Mouse (Mus musculus) T-helper 17 cell (primary cell): ENCODE measurements around the gene Fcrls.

Source experiments
- in situ Hi-C, 2 experiments: fragments of 300-600 bp; cut with MboI, MseI; formaldehyde crosslinking; loops; 1 replicate in 1 of 2; 2 replicates in 1 of 2; pipeline ENCODE4 v1.15.1; 2025; ENCODE audit warnings: high pct_unique_total_duplicates in 2 of 2

Gene Fcrls

DNA sequence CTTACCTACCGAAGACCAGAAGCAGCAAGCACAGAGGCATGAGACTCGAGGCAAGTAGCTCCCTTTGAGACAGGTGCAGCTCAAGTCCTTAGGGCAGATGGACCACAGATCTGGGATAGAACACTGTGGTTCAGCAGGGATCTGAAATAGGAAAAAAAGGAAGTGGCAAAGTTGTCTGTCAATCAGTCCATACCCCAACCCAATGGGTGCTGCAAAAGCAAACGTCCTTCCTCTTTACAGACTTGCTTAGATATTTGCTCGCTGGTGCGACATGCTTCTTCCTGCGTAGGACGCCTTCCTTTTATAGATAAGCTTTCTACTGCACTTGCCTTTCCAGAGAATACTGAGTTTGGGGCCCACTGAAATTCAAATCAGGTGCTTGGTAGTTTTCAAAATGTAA, at the start of gene Fcrls:
TSS of gene Fcrls (minus strand) at position 303 of the 400 bp plus-strand sequence.
- in situ Hi-C loops, result no loop called here

DNA sequence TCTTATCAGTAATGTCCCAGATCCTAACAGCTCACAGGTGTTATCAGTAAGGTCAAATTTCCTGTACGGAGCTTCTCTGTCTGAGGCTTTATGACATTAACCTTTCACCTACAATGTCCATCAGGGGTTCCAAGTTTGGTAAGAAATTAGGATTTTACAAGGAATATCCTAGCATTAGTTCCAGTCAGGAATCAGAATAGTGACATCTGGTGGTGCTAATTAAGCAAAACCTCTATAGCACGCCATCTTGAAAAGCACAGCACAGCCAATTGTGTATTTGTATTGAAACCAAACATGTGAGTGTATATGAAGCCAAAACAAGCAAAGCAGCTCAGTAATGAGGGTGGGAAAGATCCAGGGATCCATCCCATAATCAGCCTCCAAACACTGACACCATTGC, 46.4 kb upstream of the Fcrls start:
- in situ Hi-C loops, result no loop called here

DNA sequence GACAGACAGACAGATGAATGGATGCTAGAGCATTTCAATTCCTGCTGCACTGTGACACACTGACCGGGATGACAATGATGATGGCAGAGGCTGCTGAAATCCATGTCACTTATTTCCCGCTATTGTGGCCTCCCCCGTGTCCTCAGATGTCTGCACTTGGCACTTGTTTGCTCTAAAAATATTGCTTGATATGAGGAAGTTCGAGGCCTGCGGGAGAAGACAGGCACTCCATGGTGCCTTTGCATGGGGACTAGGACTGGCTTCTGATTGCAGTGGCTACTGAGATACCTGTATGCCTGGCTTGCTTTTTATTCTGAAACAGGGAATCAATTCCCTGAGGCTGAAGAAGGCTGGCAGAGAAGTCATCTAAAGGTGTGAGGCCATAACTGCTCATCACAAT, 36.4 kb upstream of the Fcrls start:
- in situ Hi-C loops, result no loop called here

DNA sequence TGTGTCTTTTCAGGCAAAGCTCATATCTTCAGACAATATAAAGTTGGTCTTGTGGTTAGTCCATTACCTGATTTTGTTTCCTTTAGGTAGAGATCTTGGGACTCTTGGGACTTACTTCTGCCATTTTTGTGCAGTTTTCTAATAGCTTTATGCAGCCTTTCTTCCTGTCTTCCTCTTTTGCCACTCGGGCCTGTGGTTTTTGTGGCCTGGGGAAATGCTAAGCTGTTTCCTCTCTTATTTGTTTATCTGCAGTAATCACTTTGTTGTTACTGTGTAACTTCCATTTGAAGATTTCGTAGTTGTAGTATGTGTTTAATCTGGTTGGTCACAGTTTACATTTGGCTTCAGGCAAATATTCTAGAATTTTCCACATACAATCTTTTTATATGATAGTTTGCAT, 10.8 kb upstream of the Fcrls start:
- in situ Hi-C loops, result no loop called here

DNA sequence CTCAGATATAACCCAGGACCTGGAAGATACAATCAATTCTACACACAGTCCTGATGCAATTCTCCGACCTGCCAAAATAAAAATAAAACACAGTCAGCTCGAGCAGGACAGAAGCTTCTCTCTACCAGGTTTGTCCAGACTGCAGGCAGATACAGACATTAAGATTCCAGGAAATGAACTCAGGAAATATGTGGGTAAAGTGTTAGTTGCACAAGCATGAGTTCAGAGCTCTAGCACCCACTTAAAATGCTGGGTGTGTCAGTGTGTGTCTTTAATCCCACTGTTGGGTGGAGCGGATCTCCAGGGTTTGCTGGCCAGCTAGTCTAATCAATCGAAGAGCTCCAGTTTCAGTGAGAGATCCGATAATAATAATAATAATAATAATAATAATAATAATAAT, 3.0 kb upstream of the Fcrls start:
- in situ Hi-C loops, result no loop called here

DNA sequence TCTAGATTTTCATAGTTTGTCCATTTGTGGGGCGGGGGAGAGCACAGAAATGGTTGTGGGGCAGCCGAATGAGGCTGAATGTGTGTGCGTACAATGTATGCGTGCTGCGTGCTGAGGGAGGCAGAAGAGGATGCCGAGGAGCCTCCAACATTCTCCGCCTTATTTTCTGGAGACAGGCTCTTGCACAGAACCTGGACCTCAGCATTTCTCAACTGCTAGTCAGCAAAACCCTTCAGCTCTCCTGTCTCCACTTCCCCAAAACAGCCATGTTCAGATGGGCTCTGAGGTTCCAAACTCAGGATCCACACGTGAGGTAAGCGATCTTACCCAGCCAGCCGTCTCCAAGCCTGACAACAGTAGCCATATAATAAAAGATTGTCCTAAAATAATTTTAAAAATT, 8.3 kb downstream of the Fcrls start:
- in situ Hi-C loops, result no loop called here

DNA sequence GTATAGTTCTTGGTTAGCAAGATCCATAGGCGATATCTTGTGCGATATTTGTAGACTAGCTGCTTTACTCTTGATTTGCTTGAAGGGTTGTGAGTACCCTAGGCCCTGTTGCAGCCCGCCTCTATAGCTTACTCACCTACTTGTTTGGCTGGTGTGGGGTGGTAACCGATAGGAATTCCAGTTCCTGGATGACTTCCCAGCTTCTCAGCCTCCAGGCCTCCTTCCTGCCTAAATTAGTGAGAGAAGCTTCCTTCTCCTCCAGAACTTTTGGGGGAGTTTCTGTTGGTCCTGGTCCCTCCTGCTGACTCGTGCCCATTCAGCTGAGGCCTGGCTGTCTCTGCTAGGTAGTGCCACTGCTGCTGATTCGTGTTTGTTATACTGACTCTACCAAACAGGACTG, 14.0 kb downstream of the Fcrls start:
- in situ Hi-C loops, result loop anchor here (5.0 to 10.0 kb wide), 2 partner anchors 313 to 315 kb away; no protein-coding TSS in a partner anchor

DNA sequence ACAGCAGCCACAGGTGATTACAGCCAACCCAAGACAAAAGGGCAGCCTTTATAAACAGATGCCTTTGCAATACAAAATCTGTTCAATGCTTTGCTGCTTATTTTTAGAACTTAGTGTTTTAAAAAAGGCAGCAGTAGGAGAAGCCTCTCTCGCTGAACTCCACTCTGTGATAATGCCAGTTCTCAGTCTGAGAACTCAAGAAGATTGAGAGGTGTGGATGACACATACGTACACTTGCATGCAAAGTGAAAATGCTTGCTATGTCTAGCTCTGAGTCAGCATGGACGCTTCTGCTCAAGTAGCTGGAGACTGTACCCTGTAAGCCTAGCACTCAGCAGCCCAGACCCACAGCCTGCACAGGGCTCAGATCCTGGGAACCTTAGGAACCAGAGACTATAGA, 16.2 kb downstream of the Fcrls start:
- in situ Hi-C loops, result loop anchor here (5.0 to 10.0 kb wide), 2 partner anchors 315 to 318 kb away; no protein-coding TSS in a partner anchor

DNA sequence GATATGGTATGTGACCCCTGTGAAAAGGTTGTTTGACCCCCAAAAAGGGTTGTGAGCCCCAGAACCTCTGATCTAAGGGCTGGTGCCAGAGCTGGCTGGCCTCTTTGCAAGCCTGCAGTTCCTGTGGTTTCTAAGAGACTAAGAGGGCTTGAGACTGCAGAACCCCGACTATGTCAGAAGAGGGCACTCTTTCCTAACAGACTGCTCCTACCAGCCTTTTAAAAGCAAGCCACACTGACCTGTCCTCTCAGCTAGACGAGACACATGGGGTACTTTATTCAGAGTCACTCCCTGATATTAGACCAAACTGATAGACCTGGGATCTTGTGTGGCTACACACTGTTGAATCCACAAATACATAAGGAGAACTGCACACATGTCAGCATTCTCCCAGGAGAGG, 19.9 kb downstream of the Fcrls start:
- in situ Hi-C loops, result loop anchor here (5.0 to 10.0 kb wide), 3 partner anchors 169 to 321 kb away; no protein-coding TSS in a partner anchor

DNA sequence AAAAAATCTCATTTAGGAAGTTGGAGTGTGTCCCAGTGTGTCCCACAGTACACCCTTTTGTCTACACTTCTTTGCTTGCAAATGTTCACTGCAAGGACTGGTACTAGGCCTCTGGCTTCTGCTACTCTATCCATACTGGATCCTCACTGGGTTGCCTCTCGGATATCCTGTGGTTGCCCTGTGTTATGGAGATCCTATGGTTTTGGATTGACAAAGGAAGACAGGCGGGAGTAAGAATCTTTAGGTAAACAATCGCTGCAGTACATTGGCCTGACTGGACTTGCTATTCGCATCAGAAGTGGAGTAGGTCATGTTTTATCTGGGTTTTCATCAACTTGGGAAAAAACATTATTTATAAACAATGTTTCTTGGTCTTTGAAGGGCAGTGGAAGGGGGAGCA, 22.6 kb downstream of the Fcrls start:
- in situ Hi-C loops, result loop anchor here (5.0 to 10.0 kb wide), 3 partner anchors 171 to 324 kb away; no protein-coding TSS in a partner anchor

DNA sequence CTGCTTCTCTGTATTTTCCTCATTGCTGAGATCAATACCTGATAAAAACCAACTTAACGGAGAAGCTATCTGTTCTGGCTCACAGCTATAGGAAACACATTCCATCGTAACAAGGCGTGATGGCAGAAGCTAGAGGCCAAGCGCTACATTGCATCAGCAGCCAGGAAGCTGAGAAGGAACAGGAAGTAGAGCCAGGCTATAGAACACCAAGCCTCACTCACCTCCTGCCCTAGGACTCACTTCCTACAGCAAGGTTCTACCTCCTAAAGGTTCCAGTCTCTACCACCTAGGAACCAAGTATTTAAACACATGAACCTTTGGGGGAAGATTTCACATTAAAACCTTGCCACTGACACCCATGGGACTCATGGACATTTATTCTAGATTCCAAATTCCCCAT, 39.9 kb downstream of the Fcrls start:
- in situ Hi-C loops, result no loop called here

DNA sequence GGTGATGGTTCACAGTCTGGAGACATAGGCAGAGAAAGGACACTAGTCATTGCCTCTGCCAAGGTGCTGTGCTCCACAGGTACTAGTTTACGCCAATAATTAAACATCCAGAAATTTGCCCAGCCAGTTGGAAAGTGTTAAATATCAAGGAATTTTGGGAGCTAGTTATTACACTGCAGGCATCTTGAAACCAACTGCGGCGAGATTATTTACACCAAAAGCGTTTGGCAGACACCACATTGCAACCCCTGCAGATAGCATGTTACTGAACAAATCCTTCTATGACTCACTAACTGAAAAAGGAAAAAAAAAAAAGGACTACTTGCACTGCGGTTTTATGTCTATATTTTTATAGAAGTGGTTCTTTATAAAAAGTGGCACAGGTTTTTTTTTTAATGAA, 41.2 kb downstream of the Fcrls start:
- in situ Hi-C loops, result no loop called here

DNA sequence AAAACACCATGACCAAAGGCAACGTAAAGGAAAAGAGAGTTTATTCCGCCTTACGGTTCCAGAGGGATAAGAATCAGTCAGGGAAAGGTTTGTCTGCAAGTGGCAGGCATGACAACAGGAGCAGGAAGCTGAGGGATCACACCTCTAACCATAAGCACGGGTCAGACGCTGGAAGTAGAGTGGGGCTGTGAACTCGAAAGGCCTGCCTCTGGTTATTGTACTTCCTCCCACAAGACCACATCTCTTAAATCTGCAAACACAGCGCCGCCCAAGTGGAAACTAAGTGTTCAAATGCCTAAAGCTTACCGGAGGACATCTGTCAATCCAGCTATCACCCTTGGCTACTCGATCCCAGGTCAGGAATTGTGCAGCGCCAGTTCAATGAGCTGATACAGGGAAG, 48.4 kb downstream of the Fcrls start:
- in situ Hi-C loops, result no loop called here

DNA sequence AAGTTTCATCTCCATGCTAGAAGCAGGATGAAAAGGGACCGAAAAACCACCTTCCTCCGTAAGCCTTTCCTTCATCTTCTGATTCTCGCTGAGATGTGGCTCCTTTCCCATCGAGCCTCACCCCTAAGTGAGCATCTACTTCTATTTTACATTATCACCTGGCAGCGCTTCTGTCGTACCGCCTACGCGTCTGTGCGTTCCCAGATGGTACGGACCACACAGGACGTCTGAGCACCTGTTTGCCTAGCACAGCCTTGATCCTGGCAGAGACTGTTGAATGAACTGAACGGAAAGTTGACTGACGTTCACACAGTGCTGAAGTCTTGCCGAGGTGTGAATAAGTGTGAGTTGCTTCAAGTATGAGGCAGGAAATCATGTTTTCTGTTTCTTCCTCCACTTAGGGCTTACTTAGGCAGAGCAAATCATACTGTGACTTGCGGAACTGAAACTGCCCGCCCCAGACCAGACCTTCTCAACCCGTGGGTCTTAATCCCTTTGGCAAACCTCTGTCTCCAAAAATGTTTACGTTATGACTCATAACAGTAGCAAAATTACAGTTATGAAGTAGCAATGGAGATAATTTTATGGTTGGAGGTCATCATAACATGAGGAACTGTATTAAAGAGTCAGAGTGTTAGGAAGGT, 49.2 kb downstream of the Fcrls start:
- in situ Hi-C loops, result no loop called here

DNA sequence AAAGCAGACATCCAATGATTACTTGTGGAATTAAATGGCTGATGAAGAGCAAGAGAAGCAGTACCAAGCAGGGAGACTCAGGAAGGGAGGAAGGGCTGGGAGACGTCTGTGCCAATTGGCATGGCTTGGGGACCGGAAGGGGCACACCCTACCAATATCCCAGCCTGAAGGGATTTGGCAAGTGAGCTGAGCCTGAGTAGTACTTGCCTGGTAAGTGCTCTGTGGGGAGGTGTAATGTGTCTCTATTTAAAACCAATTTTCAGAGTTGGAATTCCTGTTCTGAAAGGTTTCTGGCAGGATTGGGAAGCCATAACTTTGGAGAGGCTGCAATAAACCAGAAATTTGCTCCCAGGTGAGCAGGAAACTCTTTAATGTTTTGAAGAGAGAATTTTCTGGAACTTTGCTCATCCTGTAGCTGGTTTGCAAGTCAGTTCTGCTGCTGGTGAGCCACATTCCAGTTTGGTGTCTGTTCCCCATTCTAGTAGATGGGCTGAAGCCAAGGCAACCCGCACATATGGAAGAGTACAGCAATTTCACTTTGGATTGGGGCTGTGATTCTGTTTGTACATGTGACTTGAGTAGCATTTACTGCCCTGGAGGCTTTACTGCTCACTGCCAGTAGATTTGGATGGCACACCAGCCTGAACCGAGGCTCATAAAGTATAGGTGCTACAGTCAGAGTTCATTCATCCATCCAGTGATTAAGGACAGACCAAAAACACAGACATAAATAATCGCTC, 57.0 kb downstream of the Fcrls start:
- in situ Hi-C loops, result no loop called here
